Mouse (Mus musculus) T-cell, adult 66 days (primary cell): Measurements from ENCODE around the gene Mthfsd. TPM values are rescaled to one million over a fixed set of nuclear protein-coding genes. Genes with fewer than 3 reads are reported as not detected.

Experiments
- total RNA-seq, 2 experiments: library from RNA; stranded (reverse); gene quantifications; 3 replicates in 1 of 2; 4 replicates in 1 of 2; pipeline ENCODE4 v1.2.4; 2023

Gene Mthfsd
- 10 to 100 TPM; 20.0 to 22.1 TPM for total RNA-seq

GRCm38 (mm10) chr8:121107668-121108656 lies at the start of gene Mthfsd:
Gene Mthfsd, minus strand, starts transcription at chr8:121108392.

GRCm38 (mm10) chr8:121127756-121128375 lies 19.7 kb upstream of the Mthfsd start, which contains the start of gene Foxl1:
Gene Foxl1, plus strand, starts transcription at chr8:121127940.

GRCm38 (mm10) chr8:121115948-121116347 lies 7.8 kb upstream of the Mthfsd start, which contains the start of gene Foxc2:
Gene Foxc2, plus strand, starts transcription at chr8:121116171.

GRCm38 (mm10) chr8:121084210-121084951 lies 23.8 kb downstream of the Mthfsd start, which contains the start of gene Foxf1:
Gene Foxf1, plus strand, starts transcription at chr8:121084386.

Other genes starting within 250 kb of the Mthfsd start
- not detected for gene Foxf1, start 24.0 kb downstream of the Mthfsd start, total RNA-seq
- under 1 TPM in 1 of 2 experiments, not detected in 1; 0.21 TPM for gene Foxc2, start 7.8 kb upstream of the Mthfsd start, total RNA-seq
- not detected for gene Foxl1, start 19.5 kb upstream of the Mthfsd start, total RNA-seq